Mouse (Mus musculus) kidney, adult 2 months (tissue): ENCODE measurements around the gene Opa1. TPM values are rescaled to one million over a fixed set of nuclear protein-coding genes. Genes with fewer than 3 reads are reported as not detected.

Source experiments
- DNase-seq: peaks from one replicate; pipeline ENCODE4 v3.0.0; 2021
- H3K27ac ChIP-seq: fragments of 200-500 bp; 2 replicates; pipeline ENCODE4 v1.5.1; 2012; ENCODE audit warnings: low read depth, low read length, control low read depth, inconsistent platforms; ENCODE audit not compliant: insufficient read depth
- H3K27me3 ChIP-seq: fragments of 200-500 bp; replicated peaks from 2 replicates; pipeline ENCODE4 v1.6.1; 2012; ENCODE audit warnings: mild to moderate bottlenecking, moderate library complexity, low read length, inconsistent platforms; ENCODE audit not compliant: control insufficient read depth, insufficient read depth
- H3K36me3 ChIP-seq: fragments of 200-500 bp; 2 replicates; pipeline ENCODE4 v1.6.1; 2012; ENCODE audit warnings: mild to moderate bottlenecking, moderate library complexity, low read length, inconsistent platforms; ENCODE audit not compliant: control insufficient read depth, insufficient read depth
- H3K4me1 ChIP-seq: fragments of 200-500 bp; 2 replicates; pipeline ENCODE4 v1.6.1; 2011; ENCODE audit warnings: low read length; ENCODE audit not compliant: control insufficient read depth, insufficient read depth
- H3K4me3 ChIP-seq: fragments of 200-500 bp; 2 replicates; pipeline ENCODE4 v1.5.1; 2011; ENCODE audit warnings: mild to moderate bottlenecking, low read depth, low read length, control low read depth; ENCODE audit not compliant: insufficient read depth
- CTCF ChIP-seq: fragments of 200-500 bp; conservative IDR thresholded peaks from 2 replicates; pipeline ENCODE4 v1.5.1; 2011; ENCODE audit warnings: low read depth, mild to moderate bottlenecking, control low read depth, low read length, moderate library complexity, mixed read lengths; ENCODE audit not compliant: insufficient read depth, insufficient read length
- POLR2A ChIP-seq: fragments of 200-500 bp; IDR thresholded peaks from one replicate; pipeline ENCODE4 v1.6.1; 2011; ENCODE audit warnings: low read depth, low read length, control low read depth
- WGBS: fragments of 180-500 bp; shearing (Covaris S2); methylation state at CpG from one replicate; pipeline ENCODE4 v1.1.7; 2018; 5-methylcytosine and 5-hydroxymethylcytosine counted together
- polyA plus RNA-seq: library from polyadenylated mRNA; depleted of rRNA; stranded (reverse); fragments of >200 nt; gene quantifications from 2 replicates; pipeline ENCODE4 v1.2.3, GENCODE M21; 2012; rRNA removed

Opa1 gene
- polyA plus RNA-seq, 1 experiment: 19.4 TPM

GRCm38 (mm10) chr16:29689187-29689819 is 110.2 kb downstream of the Opa1 start:
- H3K4me3 ChIP-seq: no peak overlapping the region
- 52% methylated on average over 11 of the region's 11 CpGs for WGBS
- no peak for TF ChIP-seq CTCF
- TF ChIP-seq POLR2A: no peak
- DNase-seq: no peak
- no peak overlapping the region for H3K27ac ChIP-seq
- no peaks in the 10 kb centered on the region for H3K4me1 ChIP-seq
- no peaks in the 10 kb centered on the region for H3K36me3 ChIP-seq
- H3K27me3 ChIP-seq: no peaks in the 10 kb centered on the region

GRCm38 (mm10) chr16:29693025-29693682 is 114.0 kb downstream of the Opa1 start:
- H3K36me3 ChIP-seq: no peaks in the 10 kb centered on the region
- WGBS: 50% methylated on average over 5 of the region's 5 CpGs
- H3K27me3 ChIP-seq: no peaks in the 10 kb centered on the region
- H3K27ac ChIP-seq: no peak overlapping the region
- no peaks in the 10 kb centered on the region for H3K4me1 ChIP-seq
- DNase-seq: no peak
- no peak overlapping the region for H3K4me3 ChIP-seq
- TF ChIP-seq CTCF (no peak), POLR2A (no peak)

GRCm38 (mm10) chr16:29693791-29694419 is 114.8 kb downstream of the Opa1 start:
- Histone ChIP-seq H3K4me1 (no peaks in the 10 kb centered on the region), H3K36me3 (no peaks in the 10 kb centered on the region), H3K4me3 (no peak overlapping the region), H3K27ac (no peak overlapping the region), H3K27me3 (no peaks in the 10 kb centered on the region)
- no peak for DNase-seq
- 70% methylated on average over 6 of the region's 6 CpGs for WGBS
- TF ChIP-seq CTCF: no peak
- no peak for TF ChIP-seq POLR2A

GRCm38 (mm10) chr16:29694420-29694959 is 115.4 kb downstream of the Opa1 start:
- Histone ChIP-seq H3K4me3 (no peak overlapping the region), H3K36me3 (no peaks in the 10 kb centered on the region), H3K27me3 (no peaks in the 10 kb centered on the region), H3K4me1 (no peaks in the 10 kb centered on the region), H3K27ac (no peak overlapping the region)
- TF ChIP-seq POLR2A (no peak), CTCF (no peak)
- DNase-seq: no peak
- 69% methylated on average over 9 of the region's 9 CpGs for WGBS

Other genes starting within 250 kb of the Opa1 start
- gene Atp13a5, start 200.6 kb upstream of the Opa1 start, polyA plus RNA-seq: not detected in 2 replicates
- 2.3 and 2.6 TPM in 2 replicates for gene Atp13a4, start 34.5 kb upstream of the Opa1 start, polyA plus RNA-seq